30 mouse cellular contexts compared by ENCODE assay signal in the genomic region with DNA sequence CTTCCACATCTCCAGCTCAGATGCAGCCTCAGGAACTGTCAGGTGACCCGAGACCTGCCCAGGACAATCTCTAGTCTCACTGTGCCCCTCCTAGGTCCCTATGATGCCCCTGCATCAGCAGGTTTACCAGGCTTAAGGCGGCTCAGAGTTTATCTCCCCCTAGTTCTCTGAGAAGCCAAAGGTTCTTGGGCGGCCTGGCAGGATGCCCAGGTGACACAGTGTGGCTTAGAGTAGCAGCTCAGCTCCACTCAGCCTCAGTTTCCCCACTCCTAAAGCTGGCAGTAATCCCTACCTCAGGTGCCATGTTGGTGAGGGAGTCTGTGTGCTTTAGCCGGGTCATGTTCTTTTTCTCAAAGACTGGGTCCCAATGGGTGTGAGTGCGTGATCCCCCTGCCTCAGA. TPM values are rescaled to one million over a fixed set of nuclear protein-coding genes. Genes with fewer than 3 reads are reported as not detected.
A peak's percentile ranks its signal among the peaks of the same experiment; 100 is the strongest.
DNase-seq lines count a peak whose midpoint lies in the region; ATAC-seq and TF ChIP-seq lines count a peak whose summit lies in the region.
"Had no signal": no experiment of that assay in that cellular context is flagged by ENCODE, and none has a peak within 500 bp of the region (broad histone marks: within the 10 kb centered on the region; RNA-seq: fewer than 3 reads in every experiment).

No protein-coding gene starts in this region.

- peaks cover 83% of the 10 kb centered on the region for H3K27me3 ChIP-seq in megakaryocyte, embryonic 14.5 days (replicated peaks)
- H3K27me3 ChIP-seq in MEL (ENCODE audit: control insufficient read depth in 1 of 2, insufficient read depth in 2 of 2, low read length in 2 of 2) = no peaks in the 10 kb centered on the region
- no peaks in the 10 kb centered on the region for H3K27me3 ChIP-seq in hindbrain, embryonic 11.5 days (ENCODE audit: control insufficient read depth, insufficient read depth, low read length)
- H3K27me3 ChIP-seq: embryonic facial prominence, embryonic 13.5 days; hindbrain, embryonic 15.5 days; midbrain, embryonic 12.5 days had no signal

- H3K9me3 ChIP-seq in megakaryocyte, embryonic 14.5 days = no peaks in the 10 kb centered on the region
- H3K9me3 ChIP-seq in MEL (replicated peaks; ENCODE audit: insufficient read depth, low read length) = no peaks in the 10 kb centered on the region
- H3K9me3 ChIP-seq in hindbrain, embryonic 11.5 days (ENCODE audit: control insufficient read depth, low read length) = no peaks in the 10 kb centered on the region
- H3K9me3 ChIP-seq: embryonic facial prominence, embryonic 13.5 days; heart, embryonic 10.5 days; hindbrain, embryonic 15.5 days; limb, embryonic 13.5 days; midbrain, embryonic 12.5 days had no signal

- peak overlapping the region; percentile 72 for H3K4me3 ChIP-seq in megakaryocyte, embryonic 14.5 days (replicated peaks)
- peak overlapping the region; percentile 75 to 99 for H3K4me3 ChIP-seq in MEL (ENCODE audit: control insufficient read depth in 1 of 2, insufficient read depth in 1 of 2, low read depth in 2 of 2, low read length in 2 of 2)
- no peak overlapping the region for H3K4me3 ChIP-seq in hindbrain, embryonic 11.5 days (ENCODE audit: low read depth, low read length)
- H3K4me3 ChIP-seq: embryonic facial prominence, embryonic 13.5 days; heart, embryonic 10.5 days; hindbrain, embryonic 15.5 days; limb, embryonic 13.5 days; midbrain, embryonic 12.5 days had no signal

- H3K4me2 ChIP-seq in hindbrain, embryonic 11.5 days (replicated peaks; ENCODE audit: low read depth, low read length) = no peak overlapping the region
- H3K4me2 ChIP-seq: embryonic facial prominence, embryonic 13.5 days; hindbrain, embryonic 15.5 days; limb, embryonic 13.5 days; midbrain, embryonic 12.5 days had no signal

- H3K79me2 ChIP-seq in MEL (ENCODE audit: control insufficient read depth, insufficient read depth, low read length, poor library complexity) = no peaks in the 10 kb centered on the region

- peaks cover 65% of the 10 kb centered on the region for H3K4me1 ChIP-seq in megakaryocyte, embryonic 14.5 days
- H3K4me1 ChIP-seq in MEL (ENCODE audit: control insufficient read depth in 1 of 2, insufficient read depth in 2 of 2, low read length in 2 of 2) = peaks cover 15 to 48% of the 10 kb centered on the region in 2 experiments
- H3K4me1 ChIP-seq in hindbrain, embryonic 11.5 days (replicated peaks; ENCODE audit: control insufficient read depth, insufficient read depth, low read length) = no peaks in the 10 kb centered on the region
- H3K4me1 ChIP-seq: hindbrain, embryonic 15.5 days; midbrain, embryonic 12.5 days had no signal

- WGBS in hindbrain, embryonic 11.5 days = 80% methylated on average over 5 of the region's 5 CpGs

- peak; percentile 68 for DNase-seq in MEL (ENCODE audit: low read depth, low spot score)
- DNase-seq in spleen, postnatal 10 days (ENCODE audit: low spot score in 2 of 2) = peak; percentile 29 to 48
- DNase-seq in right cerebral cortex, postnatal 14 days = no peak
- no peak for DNase-seq in hindbrain, embryonic 11.5 days (ENCODE audit: low spot score)
- DNase-seq: adrenal gland, postnatal 25 days; cerebellum, adult 11 months; cerebellum, postnatal 36 days; embryo, embryonic 11 days; heart, postnatal 4 days; kidney, postnatal 25 days; lung, postnatal 4 days had no signal

- TF ChIP-seq CTCF in MEL (IDR thresholded peaks at IDR 0.05 in 2 of 3, conservative IDR thresholded peaks at IDR 0.05 in 1 of 3; ENCODE audit: control insufficient read depth in 1 of 3, insufficient read depth in 1 of 3, low read depth in 2 of 3, low read length in 3 of 3, poor library complexity in 1 of 3, severe bottlenecking in 1 of 3) = no peak

- H3K9ac ChIP-seq in MEL (ENCODE audit: control insufficient read depth, low read depth, low read length, poor library complexity, severe bottlenecking) = peak overlapping the region; percentile 58
- no peak overlapping the region for H3K9ac ChIP-seq in hindbrain, embryonic 11.5 days (ENCODE audit: low read depth, low read length)
- H3K9ac ChIP-seq: embryonic facial prominence, embryonic 13.5 days; hindbrain, embryonic 15.5 days; limb, embryonic 13.5 days; liver, embryonic 14.5 days; midbrain, embryonic 12.5 days had no signal

- TF ChIP-seq RAD21 in MEL (IDR thresholded peaks at IDR 0.05; ENCODE audit: low read depth, low read length) = no peak

- H3K36me3 ChIP-seq in megakaryocyte, embryonic 14.5 days (replicated peaks; ENCODE audit: low read length) = no peaks in the 10 kb centered on the region
- H3K36me3 ChIP-seq in MEL (ENCODE audit: control insufficient read depth in 1 of 2, insufficient read depth in 2 of 2, low read length in 2 of 2) = peaks cover 0 to 11% of the 10 kb centered on the region in 2 experiments; a peak in 2 of 4 replicates
- no peaks in the 10 kb centered on the region for H3K36me3 ChIP-seq in hindbrain, embryonic 11.5 days (ENCODE audit: control insufficient read depth, insufficient read depth, low read length)
- H3K36me3 ChIP-seq: embryonic facial prominence, embryonic 13.5 days; heart, embryonic 10.5 days; hindbrain, embryonic 15.5 days; limb, embryonic 13.5 days; midbrain, embryonic 12.5 days had no signal

- peak overlapping the region; percentile 47 for H3K27ac ChIP-seq in MEL (ENCODE audit: control insufficient read depth, low read depth, low read length)
- H3K27ac ChIP-seq in hindbrain, embryonic 11.5 days (ENCODE audit: low read depth, low read length) = no peak overlapping the region
- H3K27ac ChIP-seq: embryonic facial prominence, embryonic 13.5 days; heart, embryonic 10.5 days; hindbrain, embryonic 15.5 days; limb, embryonic 13.5 days; liver, embryonic 14.5 days; midbrain, embryonic 12.5 days; stomach, postnatal 0 days had no signal

- TF ChIP-seq EP300 in MEL (IDR thresholded peaks at IDR 0.05; ENCODE audit: low read depth in 1 of 2, low read length in 2 of 2) = no peak

- no peak for TF ChIP-seq POLR2A in MEL (IDR thresholded peaks at IDR 0.05; ENCODE audit: control insufficient read depth in 1 of 2, insufficient read depth in 1 of 2, low read depth in 1 of 2, low read length in 2 of 2, poor library complexity in 1 of 2)

- ATAC-seq in megakaryocyte, adult 5-6 weeks (ENCODE audit: poor library complexity, severe bottlenecking) = no peak
- peak; percentile 43 for ATAC-seq in erythroid progenitor cell, adult 5-6 weeks (replicated peaks; ENCODE audit: low FRiP score, poor library complexity, severe bottlenecking)
- ATAC-seq in hindbrain, embryonic 11.5 days (ENCODE audit: low FRiP score) = no peak
- ATAC-seq: forebrain, embryonic 14.5 days; intestine, embryonic 16.5 days had no signal

TF ChIP-seq in MEL, 35 proteins besides CTCF, POLR2A, EP300 and RAD21 (continues in another document):
- TF ChIP-seq HCFC1 (IDR thresholded peaks at IDR 0.05; ENCODE audit: low read depth, low read length) (no peak), MEF2A (IDR thresholded peaks at IDR 0.05; ENCODE audit: extremely low read depth, insufficient replicate concordance, low read depth, low read length, poor library complexity, severe bottlenecking) (no peak)

RNA-seq across cellular contexts. Expression of gene Oas3, which starts 0.7 kb away (rescaled TPM):
- polyA plus RNA-seq in megakaryocyte, embryonic 14.5 days (2012; ENCODE audit: insufficient read depth, low replicate concordance) = 3.4 and 4.7 TPM in 2 replicates
- total RNA-seq in megakaryocyte, adult 5-6 weeks (2015) = 20.8 and 22.8 TPM in 2 replicates
- total RNA-seq in megakaryocyte, adult 5-6 weeks (2017) = 11.1 and 11.7 TPM in 2 replicates
- 1.6 and 1.9 TPM in 2 replicates for total RNA-seq in MEL (2012; rRNA removed)
- 1 to 10 TPM in 1 of 2 experiments, not detected in 1; 4.0 TPM for polyA plus RNA-seq in MEL (2012; ENCODE audit: insufficient read depth in 1 of 2, insufficient read length in 2 of 2, low read depth in 1 of 2, low replicate concordance in 2 of 2, missing spikeins in 1 of 2)
- 62.9 and 68.5 TPM in 2 replicates for total RNA-seq in erythroid progenitor cell, adult 5-6 weeks (2015; ENCODE audit: low replicate concordance)
- total RNA-seq in erythroid progenitor cell, adult 5-6 weeks (2017; ENCODE audit: low replicate concordance) = 45.4 and 47.3 TPM in 2 replicates
- polyA plus RNA-seq in hindbrain, embryonic 11.5 days (2014; fragmentation: Nextera tagmentation; extraction: Ambion mirVana) = 0.15 and 0.21 TPM in 2 replicates
- total RNA-seq: gastrocnemius, adult 8-10 months; left cerebral cortex, postnatal 25 days had no signal
- polyA plus RNA-seq: C2C12; kidney, embryonic 14.5 days had no signal

RNA-seq across cellular contexts. Expression of gene Oas1e, which starts 18.5 kb away (rescaled TPM):
- polyA plus RNA-seq in megakaryocyte, embryonic 14.5 days (2012; ENCODE audit: insufficient read depth, low replicate concordance) = not detected in 2 replicates
- 0.39 TPM in 1 of 2 replicates, not detected in the other for total RNA-seq in megakaryocyte, adult 5-6 weeks (2015)
- not detected in 2 replicates for total RNA-seq in megakaryocyte, adult 5-6 weeks (2017)
- total RNA-seq in MEL (2012; rRNA removed) = not detected in 2 replicates
- polyA plus RNA-seq in MEL (2012; ENCODE audit: insufficient read depth in 1 of 2, insufficient read length in 2 of 2, low read depth in 1 of 2, low replicate concordance in 2 of 2, missing spikeins in 1 of 2) = not detected
- total RNA-seq in erythroid progenitor cell, adult 5-6 weeks (2015; ENCODE audit: low replicate concordance) = not detected in 2 replicates
- total RNA-seq in erythroid progenitor cell, adult 5-6 weeks (2017; ENCODE audit: low replicate concordance) = 3.0 TPM in 1 of 2 replicates, not detected in the other
- 0.13 and 0.29 TPM in 2 replicates for polyA plus RNA-seq in hindbrain, embryonic 11.5 days (2014; fragmentation: Nextera tagmentation; extraction: Ambion mirVana)
- total RNA-seq: adrenal gland, postnatal 25 days; gastrocnemius, adult 8-10 months; heart, postnatal 4 days; left cerebral cortex, postnatal 25 days had no signal
- polyA plus RNA-seq: C2C12; embryonic facial prominence, embryonic 13.5 days; gonadal fat pad, adult 2 months; heart, embryonic 16.5 days; intestine, embryonic 16.5 days; kidney, embryonic 14.5 days; limb, embryonic 13.5 days; liver, embryonic 14.5 days; lung, embryonic 16.5 days; midbrain, embryonic 12.5 days; stomach, postnatal 0 days had no signal

RNA-seq across cellular contexts. Expression of gene Oas2, which starts 27.1 kb away (rescaled TPM):
- 1.00 TPM in 1 of 2 replicates, not detected in the other for polyA plus RNA-seq in megakaryocyte, embryonic 14.5 days (2012; ENCODE audit: insufficient read depth, low replicate concordance)
- 13.0 and 13.2 TPM in 2 replicates for total RNA-seq in megakaryocyte, adult 5-6 weeks (2015)
- total RNA-seq in megakaryocyte, adult 5-6 weeks (2017) = 3.9 and 7.5 TPM in 2 replicates
- 0.49 and 0.96 TPM in 2 replicates for total RNA-seq in MEL (2012; rRNA removed)
- 1 to 10 TPM in 1 of 2 experiments, not detected in 1; 5.2 TPM for polyA plus RNA-seq in MEL (2012; ENCODE audit: insufficient read depth in 1 of 2, insufficient read length in 2 of 2, low read depth in 1 of 2, low replicate concordance in 2 of 2, missing spikeins in 1 of 2)
- 5.0 and 12.3 TPM in 2 replicates for total RNA-seq in erythroid progenitor cell, adult 5-6 weeks (2015; ENCODE audit: low replicate concordance)
- 3.5 TPM in 2 replicates for total RNA-seq in erythroid progenitor cell, adult 5-6 weeks (2017; ENCODE audit: low replicate concordance)
- 0.13 TPM in 1 of 2 replicates, not detected in the other for polyA plus RNA-seq in hindbrain, embryonic 11.5 days (2014; fragmentation: Nextera tagmentation; extraction: Ambion mirVana)
- polyA plus RNA-seq: C2C12; heart, embryonic 10.5 days had no signal

RNA-seq across cellular contexts. Expression of gene Oas1c, which starts 35.5 kb away (rescaled TPM):
- not detected in 2 replicates for polyA plus RNA-seq in megakaryocyte, embryonic 14.5 days (2012; ENCODE audit: insufficient read depth, low replicate concordance)
- 2.2 and 2.8 TPM in 2 replicates for total RNA-seq in megakaryocyte, adult 5-6 weeks (2015)
- total RNA-seq in megakaryocyte, adult 5-6 weeks (2017) = 0.44 and 1.1 TPM in 2 replicates
- total RNA-seq in MEL (2012; rRNA removed) = 0.65 and 0.85 TPM in 2 replicates
- 1 to 10 TPM in 1 of 2 experiments, not detected in 1; 1.8 TPM for polyA plus RNA-seq in MEL (2012; ENCODE audit: insufficient read depth in 1 of 2, insufficient read length in 2 of 2, low read depth in 1 of 2, low replicate concordance in 2 of 2, missing spikeins in 1 of 2)
- 2.2 and 9.6 TPM in 2 replicates for total RNA-seq in erythroid progenitor cell, adult 5-6 weeks (2015; ENCODE audit: low replicate concordance)
- 6.7 and 11.6 TPM in 2 replicates for total RNA-seq in erythroid progenitor cell, adult 5-6 weeks (2017; ENCODE audit: low replicate concordance)
- 0.26 and 0.45 TPM in 2 replicates for polyA plus RNA-seq in hindbrain, embryonic 11.5 days (2014; fragmentation: Nextera tagmentation; extraction: Ambion mirVana)

Comparison
In these comparisons a context has a peak if more than half of its experiments do, and no peak if none do; other contexts are left out.
1. DNase-seq: peak in MEL (single experiment) and spleen, postnatal 10 days (2 of 2); none in right cerebral cortex, postnatal 14 days (single experiment) and hindbrain, embryonic 11.5 days (single experiment).